Mouse (Mus musculus): ENCODE measurements around the gene Cct8l1.

DNA sequence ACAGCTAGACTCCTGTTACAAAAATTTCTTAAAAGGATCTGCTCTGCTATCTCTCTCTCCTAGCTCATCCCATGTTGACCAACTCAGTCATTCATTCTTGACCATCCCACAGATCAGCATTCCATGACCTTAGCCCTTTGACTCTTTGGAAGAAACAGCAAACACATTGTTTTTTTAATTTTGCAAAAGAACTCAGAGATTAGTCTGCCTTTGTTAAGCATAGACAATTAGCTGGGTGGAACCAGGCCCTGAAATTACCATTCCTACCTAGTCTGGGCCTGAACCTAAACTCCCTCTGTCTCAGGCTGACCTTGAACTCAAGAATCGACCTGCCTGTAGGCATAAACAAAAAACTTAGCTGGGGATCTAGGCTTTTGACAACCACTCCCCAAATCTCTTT is 38.8 kb downstream of the Cct8l1 start:
- TF ChIP-seq CTCF (IDR thresholded peaks at IDR 0.05; ENCODE audit: low read depth): no peak
- no peak for TF ChIP-seq EP300 (IDR thresholded peaks at IDR 0.05; ENCODE audit: low read depth)

Measured in heart, postnatal 0 days (tissue).